Mouse (Mus musculus) inflammation-experienced regulatory T-cells (primary cell): ENCODE measurements around the gene Paxip1. TPM values are rescaled to one million over a fixed set of nuclear protein-coding genes. Genes with fewer than 3 reads are reported as not detected.

Experiments used
- polyA plus RNA-seq, 2 experiments: library from polyadenylated mRNA; unstranded; fragments of 100-300 nt; shearing (Covaris generic); gene quantifications; one replicate each; pipeline ENCODE4 v1.2.1; 2017

The Paxip1 gene
- polyA plus RNA-seq: 10 to 100 TPM; 39.9 to 49.1 TPM

DNA sequence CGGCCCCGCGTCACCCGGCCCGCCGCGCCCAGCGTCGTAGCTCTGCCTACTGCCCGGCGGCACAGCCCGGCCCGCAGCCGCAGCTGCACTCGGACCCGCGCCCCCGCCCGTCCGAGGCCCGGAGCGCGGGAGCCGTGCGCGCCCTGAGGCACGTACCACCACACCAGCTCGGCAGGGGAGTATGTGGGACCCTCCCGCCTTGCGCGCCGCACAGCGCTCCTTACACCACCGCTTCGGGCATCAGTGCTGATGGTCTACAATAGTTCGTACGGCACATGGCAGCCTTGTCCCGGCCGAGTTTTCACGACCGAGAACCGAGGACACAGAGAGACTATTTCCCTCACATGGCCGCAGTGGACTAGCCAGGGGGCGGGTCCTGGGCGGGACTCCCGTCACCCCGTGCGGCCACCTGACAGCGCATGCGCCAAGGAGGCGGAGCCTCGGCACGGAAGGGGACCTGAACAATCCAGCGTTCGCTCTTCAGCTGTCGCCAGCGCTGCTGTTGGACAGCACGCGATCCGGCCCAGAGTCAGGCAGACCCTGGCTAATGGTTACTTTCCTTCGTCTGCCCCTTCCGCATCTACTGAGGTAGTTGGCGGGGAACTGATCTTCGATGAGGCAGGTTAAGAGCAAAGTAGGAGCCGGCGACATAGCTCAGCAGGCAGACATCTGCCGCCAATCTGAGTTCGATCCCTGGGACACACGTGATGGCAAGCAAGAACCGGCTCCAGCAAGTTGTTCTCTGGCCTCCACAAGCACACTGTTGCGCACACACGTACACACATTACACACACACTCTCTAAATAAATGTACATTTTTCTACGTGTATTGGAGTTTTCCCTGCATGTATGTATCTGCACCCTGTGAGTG is at the start of gene Paxip1:
TSS of gene Paxip1 (minus strand) at position 389 of the 870 bp plus-strand sequence.

Other genes starting within 250 kb of the Paxip1 start
- gene Htr5a, start 50.5 kb upstream of the Paxip1 start, polyA plus RNA-seq: under 1 TPM; 0.10 to 0.65 TPM